ENCODE assay signal across 16 mouse cellular contexts in the genomic region with DNA sequence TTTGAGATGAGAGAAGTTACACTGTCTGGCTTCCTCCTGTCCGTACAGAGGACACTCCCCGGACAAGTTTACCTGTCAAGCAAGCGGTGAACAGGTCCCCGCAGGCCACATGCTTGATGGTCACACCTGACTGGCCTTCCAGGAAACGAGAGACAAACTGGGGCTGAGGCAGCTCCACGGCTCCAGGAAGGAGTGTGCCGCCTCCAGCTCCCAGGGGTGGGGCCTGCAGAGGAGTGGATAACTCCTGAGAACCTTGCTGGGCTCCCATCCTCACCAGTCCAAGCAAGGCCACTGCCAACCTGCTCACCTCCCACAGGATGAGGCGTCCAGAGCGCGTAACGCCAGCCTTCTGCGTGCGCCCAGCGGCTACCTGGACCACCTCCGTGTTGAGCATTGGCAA. TPM values are rescaled to one million over a fixed set of nuclear protein-coding genes. Genes with fewer than 3 reads are reported as not detected.
DNase-seq lines count a peak whose midpoint lies in the region; ATAC-seq and TF ChIP-seq lines count a peak whose summit lies in the region.
"Had no signal": no experiment of that assay in that cellular context is flagged by ENCODE, and none has a peak within 500 bp of the region (broad histone marks: within the 10 kb centered on the region; RNA-seq: fewer than 3 reads in every experiment).

No protein-coding gene starts in this region.

- TF ChIP-seq EP300 in liver, postnatal 0 days (IDR thresholded peaks at IDR 0.05; ENCODE audit: low read depth): no peak

- no peak overlapping the region for H3K27ac ChIP-seq in liver, postnatal 0 days (ENCODE audit: low read depth)
- H3K27ac ChIP-seq in hindbrain, postnatal 0 days: no peak overlapping the region
- H3K27ac ChIP-seq: forebrain, embryonic 13.5 days; lung, embryonic 15.5 days had no signal

- no peaks in the 10 kb centered on the region for H3K27me3 ChIP-seq in G1E (ENCODE audit: insufficient read depth, low read length)
- H3K27me3 ChIP-seq in liver, postnatal 0 days (ENCODE audit: insufficient read depth, low read length): no peaks in the 10 kb centered on the region
- H3K27me3 ChIP-seq in hindbrain, postnatal 0 days (ENCODE audit: insufficient read depth, low read length): no peaks in the 10 kb centered on the region
- H3K27me3 ChIP-seq: forebrain, embryonic 13.5 days; lung, embryonic 15.5 days had no signal

- TF ChIP-seq CTCF in G1E (IDR thresholded peaks at IDR 0.05; ENCODE audit: low read depth, low read length): no peak
- TF ChIP-seq CTCF in liver, postnatal 0 days (IDR thresholded peaks at IDR 0.05; ENCODE audit: low read depth): no peak
- TF ChIP-seq CTCF in hindbrain, postnatal 0 days (IDR thresholded peaks at IDR 0.05; ENCODE audit: low read depth): no peak

- no peak overlapping the region for H3K4me2 ChIP-seq in liver, postnatal 0 days (ENCODE audit: low read depth, low read length)
- no peak overlapping the region for H3K4me2 ChIP-seq in hindbrain, postnatal 0 days (ENCODE audit: low read depth, low read length)
- H3K4me2 ChIP-seq: forebrain, embryonic 13.5 days; lung, embryonic 15.5 days had no signal

- H3K36me3 ChIP-seq in G1E (replicated peaks): peaks cover 43% of the 10 kb centered on the region
- H3K36me3 ChIP-seq in liver, postnatal 0 days (replicated peaks; ENCODE audit: insufficient read depth, low read length): peaks cover 3% of the 10 kb centered on the region; the same call in 1 of the 2 replicates
- H3K36me3 ChIP-seq in hindbrain, postnatal 0 days (ENCODE audit: insufficient read depth, low read length): no peaks in the 10 kb centered on the region
- H3K36me3 ChIP-seq: lung, embryonic 15.5 days had no signal

- 89% methylated on average over 15 of the region's 15 CpGs for WGBS in liver, postnatal 0 days (ENCODE audit: insufficient replicate concordance)
- WGBS in hindbrain, postnatal 0 days: 95% methylated on average over 15 of the region's 15 CpGs

- no peak overlapping the region for H3K9ac ChIP-seq in liver, postnatal 0 days (replicated peaks)
- H3K9ac ChIP-seq in hindbrain, postnatal 0 days (replicated peaks; ENCODE audit: low read length): no peak overlapping the region
- H3K9ac ChIP-seq: forebrain, embryonic 13.5 days; lung, embryonic 15.5 days had no signal

- 0 out of 2 replicates have a peak, but pooled peaks cover 2% of the 10 kb centered on the region for H3K9me3 ChIP-seq in G1E (replicated peaks)
- H3K9me3 ChIP-seq in liver, postnatal 0 days (ENCODE audit: low read length): no peaks in the 10 kb centered on the region
- H3K9me3 ChIP-seq in hindbrain, postnatal 0 days (ENCODE audit: low read length): no peaks in the 10 kb centered on the region
- H3K9me3 ChIP-seq: forebrain, embryonic 13.5 days; lung, embryonic 15.5 days had no signal

- H3K4me3 ChIP-seq in G1E (ENCODE audit: low read depth, low read length): peak overlapping the region; percentile 52; the same call in 1 of the 2 replicates
- no peak overlapping the region for H3K4me3 ChIP-seq in liver, postnatal 0 days (ENCODE audit: low read depth, low read length)
- H3K4me3 ChIP-seq in hindbrain, postnatal 0 days (ENCODE audit: low read length): no peak overlapping the region
- H3K4me3 ChIP-seq: forebrain, embryonic 13.5 days; lung, embryonic 15.5 days had no signal

- no peak for ATAC-seq in G1E (ENCODE audit: extremely low read depth, insufficient number of reproducible peaks, low FRiP score, poor library complexity, severe bottlenecking)
- no peak for ATAC-seq in liver, postnatal 0 days
- no peak for ATAC-seq in hindbrain, postnatal 0 days
- ATAC-seq: forebrain, embryonic 13.5 days; hindbrain, embryonic 16.5 days had no signal

- DNase-seq in kidney, adult 18-20 months: peak; percentile 58
- no peak for DNase-seq in kidney, adult 8-10 months
- no peak for DNase-seq in G1E (ENCODE audit: low spot score)
- peak; percentile 56 for DNase-seq in kidney, postnatal 14 days
- peak; percentile 13 for DNase-seq in liver, postnatal 0 days
- DNase-seq in layer of hippocampus, adult 9-10 months (ENCODE audit: low spot score): no peak
- DNase-seq in hindbrain, postnatal 0 days (ENCODE audit: low spot score): no peak
- DNase-seq: B cell, adult 2 months; cerebellum, postnatal 10 days; gastrocnemius, postnatal 25 days; left cerebral cortex, postnatal 4 days; midbrain, embryonic 14.5 days had no signal

- H3K4me1 ChIP-seq in G1E (ENCODE audit: insufficient read depth, low read depth, low read length): peaks cover 87% of the 10 kb centered on the region
- H3K4me1 ChIP-seq in liver, postnatal 0 days (ENCODE audit: insufficient read depth): peaks cover 42% of the 10 kb centered on the region
- H3K4me1 ChIP-seq in hindbrain, postnatal 0 days (ENCODE audit: insufficient read depth, low read length): 0 out of 2 replicates have a peak, but pooled peaks cover 6% of the 10 kb centered on the region

RNA-seq across cellular contexts. Expression of a gene that starts 4.9 kb away (rescaled TPM):
- total RNA-seq in G1E (2014; fragmentation: Nextera tagmentation) (26.2 and 42.8 TPM in 2 replicates), G1E (2017) (7.0 and 9.2 TPM in 2 replicates)
- 53.0 and 74.4 TPM in 2 replicates for polyA plus RNA-seq in G1E (2012)
- 15.3 and 18.9 TPM in 2 replicates for polyA plus RNA-seq in liver, postnatal 0 days (2015; fragmentation: Nextera tagmentation; extraction: Ambion mirVana)
- total RNA-seq in hindbrain, postnatal 0 days (2014; rRNA removed): 124 and 130 TPM in 2 replicates
- 79.5 and 88.7 TPM in 2 replicates for polyA plus RNA-seq in hindbrain, postnatal 0 days (2015; fragmentation: Nextera tagmentation; extraction: Ambion mirVana)

RNA-seq across cellular contexts. Expression of a gene that starts 6.2 kb away (rescaled TPM):
- total RNA-seq in G1E (2014; fragmentation: Nextera tagmentation) (7.8 and 14.8 TPM in 2 replicates), G1E (2017) (7.8 and 9.9 TPM in 2 replicates)
- polyA plus RNA-seq in G1E (2012): 7.3 and 8.5 TPM in 2 replicates
- polyA plus RNA-seq in liver, postnatal 0 days (2015; fragmentation: Nextera tagmentation; extraction: Ambion mirVana): 4.9 and 5.4 TPM in 2 replicates
- 7.6 and 11.8 TPM in 2 replicates for total RNA-seq in hindbrain, postnatal 0 days (2014; rRNA removed)
- polyA plus RNA-seq in hindbrain, postnatal 0 days (2015; fragmentation: Nextera tagmentation; extraction: Ambion mirVana): 7.3 and 7.7 TPM in 2 replicates

RNA-seq across cellular contexts. Expression of a gene that starts 6.2 kb away (rescaled TPM):
- total RNA-seq in G1E (2014; fragmentation: Nextera tagmentation): 14.7 and 15.5 TPM in 2 replicates
- total RNA-seq in G1E (2017): 6.7 TPM in 2 replicates
- 47.8 and 59.3 TPM in 2 replicates for polyA plus RNA-seq in G1E (2012)
- polyA plus RNA-seq in liver, postnatal 0 days (2015; fragmentation: Nextera tagmentation; extraction: Ambion mirVana): 38.2 and 40.3 TPM in 2 replicates
- total RNA-seq in hindbrain, postnatal 0 days (2014; rRNA removed): 37.5 and 46.1 TPM in 2 replicates
- 36.8 and 42.6 TPM in 2 replicates for polyA plus RNA-seq in hindbrain, postnatal 0 days (2015; fragmentation: Nextera tagmentation; extraction: Ambion mirVana)

RNA-seq across cellular contexts. Expression of a gene that starts 13.1 kb away (rescaled TPM):
- total RNA-seq in G1E (2014; fragmentation: Nextera tagmentation) (1,467 and 1,695 TPM in 2 replicates), G1E (2017) (2,502 and 2,557 TPM in 2 replicates)
- polyA plus RNA-seq in G1E (2012): 844 and 2,130 TPM in 2 replicates
- polyA plus RNA-seq in liver, postnatal 0 days (2015; fragmentation: Nextera tagmentation; extraction: Ambion mirVana): 732 and 758 TPM in 2 replicates
- 418 and 469 TPM in 2 replicates for total RNA-seq in hindbrain, postnatal 0 days (2014; rRNA removed)
- 906 and 915 TPM in 2 replicates for polyA plus RNA-seq in hindbrain, postnatal 0 days (2015; fragmentation: Nextera tagmentation; extraction: Ambion mirVana)

RNA-seq across cellular contexts. Expression of a gene that starts 17.9 kb away (rescaled TPM):
- total RNA-seq in G1E (2014; fragmentation: Nextera tagmentation) (0.60 TPM in 1 of 2 replicates, not detected in the other), G1E (2017) (not detected in 2 replicates)
- polyA plus RNA-seq in G1E (2012): 0.52 and 0.95 TPM in 2 replicates
- polyA plus RNA-seq in liver, postnatal 0 days (2015; fragmentation: Nextera tagmentation; extraction: Ambion mirVana): 26.6 and 28.9 TPM in 2 replicates
- 85.6 and 96.4 TPM in 2 replicates for total RNA-seq in hindbrain, postnatal 0 days (2014; rRNA removed)
- 63.5 and 76.2 TPM in 2 replicates for polyA plus RNA-seq in hindbrain, postnatal 0 days (2015; fragmentation: Nextera tagmentation; extraction: Ambion mirVana)
- total RNA-seq: neutrophil, adult 5-6 weeks had no signal

Comparison
In these comparisons a context has a peak if more than half of its experiments do, and no peak if none do; other contexts are left out.
1. DNase-seq: peak in kidney, adult 18-20 months (single experiment), kidney, postnatal 14 days (single experiment) and liver, postnatal 0 days (single experiment); none in kidney, adult 8-10 months (0 of 2), G1E (single experiment), layer of hippocampus, adult 9-10 months (single experiment) and hindbrain, postnatal 0 days (single experiment).